Mouse (Mus musculus) kidney, adult 11 months (tissue): ENCODE results near the gene Slx4ip.
"Not testable (repeated sequence)": the region's sequence is repeated elsewhere in the genome, so short reads cannot be mapped to it uniquely, and the experiment has no call there.

Experiments
- DNase-seq: peaks from one replicate; pipeline ENCODE4 v3.0.0; 2022

Gene Slx4ip

GRCm38 (mm10) chr2:136891068-136891950 is at the start of gene Slx4ip, which contains the start of the genes AL731706.1 and Mkks:
Gene Slx4ip, plus strand, starts transcription at chr2:136891218.
Gene AL731706.1, minus strand, starts transcription at chr2:136891389.
Gene Mkks, minus strand, starts transcription at chr2:136891389.
- DNase-seq: peak; percentile 100

- DNase-seq: no peak
Measured at GRCm38 (mm10) chr2:136850366-136850765, 40.7 kb upstream of the Slx4ip start.

- no peak for DNase-seq
Measured at GRCm38 (mm10) chr2:136854543-136855388, 36.3 kb upstream of the Slx4ip start.

GRCm38 (mm10) chr2:136885579-136885978 is 5.4 kb upstream of the Slx4ip start, which contains the start of gene AL731706.2:
Gene AL731706.2, minus strand, starts transcription at chr2:136885679.
- DNase-seq: no peak

- DNase-seq: no peak
Measured at GRCm38 (mm10) chr2:136886846-136887245, 4.2 kb upstream of the Slx4ip start.

- DNase-seq: not testable (repeated sequence)
Measured at GRCm38 (mm10) chr2:136890716-136891067, 326 bp upstream of the Slx4ip start.

- peak; percentile 98 for DNase-seq
Measured at GRCm38 (mm10) chr2:136891951-136892371, 943 bp downstream of the Slx4ip start.

- no peak for DNase-seq
Measured at GRCm38 (mm10) chr2:136894494-136894893, 3.5 kb downstream of the Slx4ip start.

- DNase-seq: no peak
Measured at GRCm38 (mm10) chr2:136896131-136896530, 5.1 kb downstream of the Slx4ip start.

GRCm38 (mm10) chr2:136908596-136908995 is 17.6 kb downstream of the Slx4ip start:
- no peak for DNase-seq

- no peak for DNase-seq
Measured at GRCm38 (mm10) chr2:136909298-136909697, 18.3 kb downstream of the Slx4ip start.

- DNase-seq: no peak
Measured at GRCm38 (mm10) chr2:136911958-136912411, 21.0 kb downstream of the Slx4ip start.

GRCm38 (mm10) chr2:136913021-136913420 is 22.0 kb downstream of the Slx4ip start:
- DNase-seq: no peak

GRCm38 (mm10) chr2:136914334-136914902 is 23.4 kb downstream of the Slx4ip start:
- no peak for DNase-seq

- no peak for DNase-seq
Measured at GRCm38 (mm10) chr2:136919433-136919832, 28.4 kb downstream of the Slx4ip start.

- no peak for DNase-seq
Measured at GRCm38 (mm10) chr2:136920257-136920993, 29.4 kb downstream of the Slx4ip start.

GRCm38 (mm10) chr2:136921003-136921408 is 30.0 kb downstream of the Slx4ip start:
- DNase-seq: no peak

GRCm38 (mm10) chr2:136936391-136937288 is 45.6 kb downstream of the Slx4ip start:
- DNase-seq: no peak

GRCm38 (mm10) chr2:136938249-136938648 is 47.2 kb downstream of the Slx4ip start:
- DNase-seq: no peak

GRCm38 (mm10) chr2:136946297-136946696 is 55.3 kb downstream of the Slx4ip start:
- DNase-seq: no peak

- no peak for DNase-seq
Measured at GRCm38 (mm10) chr2:136947500-136947899, 56.5 kb downstream of the Slx4ip start.
